Comparison of ENCODE assay signal across 8 mouse cellular contexts in the genomic region with DNA sequence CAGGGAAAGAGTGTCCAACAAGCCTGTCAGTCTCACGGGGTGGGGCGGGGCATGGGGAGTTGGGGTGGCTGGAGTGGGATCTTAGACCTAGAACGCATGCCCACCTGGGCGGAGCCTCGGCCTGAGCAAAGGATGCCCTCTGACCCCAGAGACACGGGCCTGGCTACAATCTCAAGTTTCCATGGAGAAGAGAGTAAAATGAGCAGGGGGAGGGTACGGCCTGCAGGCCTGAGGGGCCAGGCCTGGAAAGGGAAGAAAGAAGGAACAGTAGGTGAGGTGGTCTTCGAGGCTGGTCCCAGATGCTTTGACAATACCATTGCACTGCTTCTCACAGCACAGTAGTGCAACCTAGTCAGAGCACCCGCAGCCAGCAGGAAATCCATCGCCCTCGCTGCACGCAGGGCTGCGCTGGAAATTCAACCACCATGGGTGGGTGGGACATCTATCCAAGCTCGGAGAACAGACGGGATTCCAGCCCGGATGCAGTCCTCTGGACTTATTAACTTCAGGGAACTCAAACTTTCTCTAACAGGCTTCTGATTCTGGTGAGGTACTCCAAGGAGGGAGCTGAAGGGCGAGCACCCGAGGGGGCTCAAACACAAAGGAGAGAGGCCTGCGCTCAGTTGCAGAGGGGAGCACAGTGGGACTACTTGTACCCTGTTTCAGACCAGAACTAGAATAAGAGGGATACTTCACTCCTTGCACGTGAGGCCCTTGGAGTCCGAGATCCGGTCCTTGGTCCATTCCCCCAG. TPM values are rescaled to one million over a fixed set of nuclear protein-coding genes. Genes with fewer than 3 reads are reported as not detected.
DNase-seq lines count a peak whose midpoint lies in the region; ATAC-seq lines count a peak whose summit lies in the region.

No protein-coding gene starts in this region.

- peak overlapping the region; percentile 81 for H3K4me2 ChIP-seq in kidney, embryonic 15.5 days
- H3K4me2 ChIP-seq in intestine, embryonic 14.5 days (ENCODE audit: low read length), result peak overlapping the region; percentile 79

- H3K27me3 ChIP-seq in kidney, embryonic 15.5 days, result no peaks in the 10 kb centered on the region
- H3K27me3 ChIP-seq in intestine, embryonic 14.5 days (replicated peaks; ENCODE audit: control insufficient read depth, insufficient read depth, low read length), result no peaks in the 10 kb centered on the region

- H3K36me3 ChIP-seq in kidney, embryonic 15.5 days, result peaks cover 38% of the 10 kb centered on the region
- H3K36me3 ChIP-seq in intestine, embryonic 14.5 days (ENCODE audit: control insufficient read depth, insufficient read depth, low read length), result peaks cover 25% of the 10 kb centered on the region

- peaks cover 35% of the 10 kb centered on the region for H3K4me1 ChIP-seq in kidney, embryonic 15.5 days
- peaks cover 13% of the 10 kb centered on the region for H3K4me1 ChIP-seq in intestine, embryonic 14.5 days (replicated peaks; ENCODE audit: control insufficient read depth, insufficient read depth, low read length)

- H3K9ac ChIP-seq in kidney, embryonic 15.5 days, result peak overlapping the region; percentile 64
- H3K9ac ChIP-seq in intestine, embryonic 14.5 days (ENCODE audit: low read length), result peak overlapping the region; percentile 45

- WGBS in kidney, embryonic 15.5 days, result 2% methylated on average over 22 of the region's 22 CpGs
- WGBS in intestine, embryonic 14.5 days, result 1% methylated on average over 22 of the region's 22 CpGs

- no peaks in the 10 kb centered on the region for H3K9me3 ChIP-seq in kidney, embryonic 15.5 days (replicated peaks)
- no peaks in the 10 kb centered on the region for H3K9me3 ChIP-seq in intestine, embryonic 14.5 days (ENCODE audit: control insufficient read depth, low read length)

- peak overlapping the region; percentile 61 for H3K4me3 ChIP-seq in kidney, embryonic 15.5 days (replicated peaks)
- H3K4me3 ChIP-seq in intestine, embryonic 14.5 days (ENCODE audit: low read depth, low read length), result peak overlapping the region; percentile 64

- peak overlapping the region; percentile 86 for H3K27ac ChIP-seq in kidney, embryonic 15.5 days
- H3K27ac ChIP-seq in intestine, embryonic 14.5 days (ENCODE audit: low read depth), result peak overlapping the region; percentile 69

- DNase-seq in kidney, adult 11 months, result no peak
- peak; percentile 91 for DNase-seq in embryo, embryonic 11 days
- no peak for DNase-seq in intestine, embryonic 14.5 days (ENCODE audit: low spot score)
- DNase-seq in naive thymus-derived CD4-positive, alpha-beta T cell, adult 2 months (ENCODE audit: low read depth), result peak; percentile 30
- no peak for DNase-seq in cerebellum, postnatal 25 days
- no peak for DNase-seq in urinary bladder, postnatal 25 days (ENCODE audit: low spot score)
- DNase-seq in spleen, adult 12 weeks (ENCODE audit: low spot score), result no peak

- peak; percentile 68 for ATAC-seq in kidney, embryonic 15.5 days (replicated peaks; ENCODE audit: low FRiP score)
- ATAC-seq in intestine, embryonic 14.5 days (replicated peaks; ENCODE audit: low FRiP score, low TSS enrichment, low read depth), result peak; percentile 38

RNA-seq across cellular contexts. Expression of a gene that starts 0.7 kb away (rescaled TPM):
- polyA plus RNA-seq in kidney, embryonic 15.5 days (2015; fragmentation: Nextera tagmentation; extraction: Ambion mirVana), result 57.0 and 57.7 TPM in 2 replicates
- 38.5 TPM in 2 replicates for polyA plus RNA-seq in intestine, embryonic 14.5 days (2014; fragmentation: Nextera tagmentation; extraction: Ambion mirVana)

RNA-seq across cellular contexts. Expression of a gene that starts 7.9 kb away (rescaled TPM):
- polyA plus RNA-seq in kidney, embryonic 15.5 days (2015; fragmentation: Nextera tagmentation; extraction: Ambion mirVana), result 94.1 and 94.2 TPM in 2 replicates
- polyA plus RNA-seq in intestine, embryonic 14.5 days (2014; fragmentation: Nextera tagmentation; extraction: Ambion mirVana), result 55.7 and 69.0 TPM in 2 replicates

RNA-seq across cellular contexts. Expression of a gene that starts 13.2 kb away (rescaled TPM):
- 134 and 145 TPM in 2 replicates for polyA plus RNA-seq in kidney, embryonic 15.5 days (2015; fragmentation: Nextera tagmentation; extraction: Ambion mirVana)
- 126 and 140 TPM in 2 replicates for polyA plus RNA-seq in intestine, embryonic 14.5 days (2014; fragmentation: Nextera tagmentation; extraction: Ambion mirVana)

RNA-seq across cellular contexts. Expression of a gene that starts 20.1 kb away (rescaled TPM):
- 10.5 and 11.5 TPM in 2 replicates for polyA plus RNA-seq in kidney, embryonic 15.5 days (2015; fragmentation: Nextera tagmentation; extraction: Ambion mirVana)
- polyA plus RNA-seq in intestine, embryonic 14.5 days (2014; fragmentation: Nextera tagmentation; extraction: Ambion mirVana), result 25.2 and 31.0 TPM in 2 replicates

RNA-seq across cellular contexts. Expression of a gene that starts 22.7 kb away (rescaled TPM):
- 0.53 and 0.60 TPM in 2 replicates for polyA plus RNA-seq in kidney, embryonic 15.5 days (2015; fragmentation: Nextera tagmentation; extraction: Ambion mirVana)
- 2.0 and 2.2 TPM in 2 replicates for polyA plus RNA-seq in intestine, embryonic 14.5 days (2014; fragmentation: Nextera tagmentation; extraction: Ambion mirVana)

Comparison
In these comparisons a context has a peak if more than half of its experiments do, and no peak if none do; other contexts are left out.
1. DNase-seq: peak in embryo, embryonic 11 days (single experiment) and naive thymus-derived CD4-positive, alpha-beta T cell, adult 2 months (single experiment); none in kidney, adult 11 months (single experiment), intestine, embryonic 14.5 days (single experiment), cerebellum, postnatal 25 days (0 of 2), urinary bladder, postnatal 25 days (single experiment) and spleen, adult 12 weeks (single experiment).